Mouse (Mus musculus) megakaryocyte-erythroid progenitor cell, adult 5-6 weeks (primary cell): ENCODE results near the gene Sbp. TPM values are rescaled to one million over a fixed set of nuclear protein-coding genes. Genes with fewer than 3 reads are reported as not detected.

ENCODE experiments used
- ATAC-seq: replicated peaks from 2 replicates; pipeline ENCODE4 v1.8.0; 2016; ENCODE audit warnings: mild to moderate bottlenecking, inconsistent platforms; ENCODE audit not compliant: severe bottlenecking, poor library complexity, low FRiP score, low TSS enrichment
- total RNA-seq, 2 experiments: library from RNA; stranded (forward) in 1 of 2; stranded (reverse) in 1 of 2; fragments of 200-1000, 215-1000 nt in 1 of 2; fragments of >200 nt in 1 of 2; fragmentation: Nextera tagmentation in 1 of 2; gene quantifications; 2 replicates each; pipeline ENCODE4 v1.2.3; 2014 to 2017

Sbp gene
- total RNA-seq, 2 experiments from 2014 or later, result not detected

DNA sequence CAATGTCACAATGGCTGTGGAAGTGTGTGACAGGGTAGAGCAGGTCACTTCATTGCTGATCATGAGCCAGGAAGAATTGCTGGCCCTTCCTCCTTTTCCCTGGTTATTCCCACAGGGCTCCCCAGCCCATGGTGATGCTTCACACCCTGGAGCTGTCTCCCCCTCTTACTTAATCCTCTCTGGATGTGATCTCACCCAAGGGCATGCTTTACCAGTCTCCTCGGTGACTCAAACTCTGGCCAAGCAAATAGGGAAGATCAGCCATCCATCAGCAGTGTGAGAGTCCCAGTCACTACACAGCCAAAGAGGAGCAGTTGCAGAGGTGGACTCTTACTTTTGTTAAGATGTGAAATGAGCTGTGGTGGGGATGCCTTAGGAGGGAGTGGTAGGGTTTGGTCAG is 43.5 kb downstream of the Sbp start:
- no peak for ATAC-seq

DNA sequence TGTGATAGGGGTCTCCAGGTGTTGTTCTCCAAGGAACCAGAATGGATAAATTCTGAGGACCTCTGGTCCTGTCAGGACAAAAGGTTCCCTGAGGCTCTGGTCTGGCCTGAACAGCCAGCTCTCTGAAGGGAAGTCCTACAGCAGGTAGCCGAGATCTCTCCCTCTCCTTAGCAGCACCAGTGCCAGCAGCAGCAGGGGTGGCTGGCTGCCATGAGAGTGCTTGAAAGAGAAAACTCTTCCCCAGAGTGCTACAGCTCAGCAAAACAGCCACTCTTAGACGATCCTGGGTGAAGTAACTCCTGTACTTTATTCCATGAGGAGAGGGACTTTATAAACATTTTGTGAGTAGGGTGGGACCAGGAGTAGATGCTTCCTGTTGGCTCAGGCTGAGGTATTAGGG is 48.3 kb downstream of the Sbp start:
- no peak for ATAC-seq

GRCm38 (mm10) chr17:23992789-23993553 is 51.5 kb downstream of the Sbp start:
- ATAC-seq, result no peak

DNA sequence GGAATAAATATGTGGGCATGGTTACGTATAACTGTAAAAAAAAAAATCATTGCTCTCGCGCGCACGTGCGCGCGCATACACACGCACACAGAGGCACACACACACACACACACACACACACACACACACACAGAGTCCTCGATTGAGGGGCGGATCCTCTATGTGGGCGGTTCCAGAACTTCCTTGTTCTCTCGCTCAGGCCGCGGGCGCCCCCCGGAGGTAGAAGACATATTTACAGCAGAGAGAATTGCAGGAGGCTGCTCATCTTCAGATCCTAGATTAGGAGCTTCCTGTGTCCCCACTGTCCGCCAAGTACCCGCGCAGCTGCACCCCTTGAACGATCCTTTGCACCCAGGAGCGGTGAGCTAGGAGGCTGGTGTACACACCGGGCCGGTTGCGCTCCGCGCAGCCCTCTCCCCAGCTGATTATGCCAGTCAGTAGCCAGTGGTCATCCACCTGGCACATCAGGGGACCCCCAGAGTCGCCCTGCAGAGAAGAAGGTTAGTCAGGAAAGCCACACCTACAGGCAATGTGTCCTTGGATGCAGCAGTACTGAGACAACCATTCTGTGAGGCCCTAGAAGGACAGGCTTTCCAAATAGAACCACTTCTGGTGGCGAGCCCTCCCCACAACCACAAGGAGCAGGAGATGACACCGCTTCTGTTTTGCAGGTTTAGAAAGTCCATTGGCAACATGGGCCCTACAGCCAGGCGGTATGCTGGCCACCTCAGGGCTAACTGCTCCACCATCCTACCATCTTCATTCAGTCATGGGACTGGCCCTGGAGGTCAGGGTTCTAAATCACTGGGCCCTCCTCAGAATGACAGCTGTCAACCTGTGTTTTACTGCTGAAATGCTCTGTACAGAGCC is 52.3 kb downstream of the Sbp start:
- ATAC-seq, result peak; percentile 83

DNA sequence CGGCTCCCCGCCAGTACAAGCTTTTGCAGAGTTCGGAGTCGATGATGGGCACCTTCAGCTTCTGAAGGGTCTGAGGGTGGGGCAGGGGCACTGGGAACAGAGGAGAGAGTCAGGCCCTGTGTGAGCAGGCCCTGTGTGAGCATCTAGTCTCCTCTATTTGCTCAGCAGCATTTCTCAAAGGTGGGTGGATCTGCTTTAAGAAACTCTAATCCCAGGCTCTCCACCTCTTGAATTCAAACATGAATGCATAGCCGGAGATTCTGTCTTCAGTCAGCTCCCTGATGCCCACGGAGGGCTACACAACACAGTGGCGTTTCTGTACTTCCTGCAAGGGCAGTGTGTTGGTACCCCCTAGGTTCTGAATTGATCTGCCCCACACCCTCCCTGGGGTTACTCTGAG is 53.2 kb downstream of the Sbp start:
- ATAC-seq, result no peak

Other genes with a start within 250 kb of the Sbp start
- gene 1520401A03Rik, start 218.9 kb upstream of the Sbp start, total RNA-seq (2014; fragmentation: Nextera tagmentation), result not detected in 2 replicates
- not detected in 2 replicates for gene 1520401A03Rik, start 218.9 kb upstream of the Sbp start, total RNA-seq (2017)
- gene Pkmyt1, start 215.3 kb upstream of the Sbp start, total RNA-seq (2014; fragmentation: Nextera tagmentation), result 40.3 and 43.8 TPM in 2 replicates
- 8.1 and 10.6 TPM in 2 replicates for gene Pkmyt1, start 215.3 kb upstream of the Sbp start, total RNA-seq (2017)
- 7.2 and 13.3 TPM in 2 replicates for gene Paqr4, start 200.8 kb upstream of the Sbp start, total RNA-seq (2014; fragmentation: Nextera tagmentation)
- gene Paqr4, start 200.8 kb upstream of the Sbp start, total RNA-seq (2017), result 6.2 and 11.6 TPM in 2 replicates
- gene Kremen2, start 195.8 kb upstream of the Sbp start, total RNA-seq (2014; fragmentation: Nextera tagmentation), result 0.52 TPM in 1 of 2 replicates, not detected in the other
- not detected in 2 replicates for gene Kremen2, start 195.8 kb upstream of the Sbp start, total RNA-seq (2017)
- gene Flywch1, start 170.1 kb upstream of the Sbp start, total RNA-seq (2014; fragmentation: Nextera tagmentation), result 7.6 and 11.7 TPM in 2 replicates
- 12.5 and 15.4 TPM in 2 replicates for gene Flywch1, start 170.1 kb upstream of the Sbp start, total RNA-seq (2017)
- 3.1 and 5.6 TPM in 2 replicates for gene Flywch2, start 155.6 kb upstream of the Sbp start, total RNA-seq (2014; fragmentation: Nextera tagmentation)
- gene Flywch2, start 155.6 kb upstream of the Sbp start, total RNA-seq (2017), result not detected in 2 replicates
- 699 and 735 TPM in 2 replicates for gene Srrm2, start 151.1 kb upstream of the Sbp start, total RNA-seq (2014; fragmentation: Nextera tagmentation)
- gene Srrm2, start 151.1 kb upstream of the Sbp start, total RNA-seq (2017), result 134 and 162 TPM in 2 replicates
- gene Elob, start 112.5 kb upstream of the Sbp start, total RNA-seq (2014; fragmentation: Nextera tagmentation), result 466 and 512 TPM in 2 replicates
- 101 and 114 TPM in 2 replicates for gene Elob, start 112.5 kb upstream of the Sbp start, total RNA-seq (2017)
- gene Prss33, start 105.6 kb upstream of the Sbp start, total RNA-seq (2014; fragmentation: Nextera tagmentation), result not detected in 2 replicates
- not detected in 2 replicates for gene Prss33, start 105.6 kb upstream of the Sbp start, total RNA-seq (2017)
- not detected in 2 replicates for gene Prss32, start 97.8 kb upstream of the Sbp start, total RNA-seq (2014; fragmentation: Nextera tagmentation)
- gene Prss32, start 97.8 kb upstream of the Sbp start, total RNA-seq (2017), result not detected in 2 replicates
- gene Prss41, start 97.5 kb upstream of the Sbp start, total RNA-seq (2014; fragmentation: Nextera tagmentation), result not detected in 2 replicates
- 0.88 TPM in 1 of 2 replicates, not detected in the other for gene Prss41, start 97.5 kb upstream of the Sbp start, total RNA-seq (2017)
- not detected in 2 replicates for gene Prss21, start 73.6 kb upstream of the Sbp start, total RNA-seq (2014; fragmentation: Nextera tagmentation)
- gene Prss21, start 73.6 kb upstream of the Sbp start, total RNA-seq (2017), result not detected in 2 replicates
- not detected in 2 replicates for gene Dcpp1, start 60.8 kb upstream of the Sbp start, total RNA-seq (2014; fragmentation: Nextera tagmentation)
- not detected in 2 replicates for gene Dcpp1, start 60.8 kb upstream of the Sbp start, total RNA-seq (2017)
- not detected in 2 replicates for gene Dcpp2, start 60.8 kb upstream of the Sbp start, total RNA-seq (2014; fragmentation: Nextera tagmentation)
- not detected in 2 replicates for gene Dcpp2, start 60.8 kb upstream of the Sbp start, total RNA-seq (2017)
- gene Dcpp3, start 24.2 kb upstream of the Sbp start, total RNA-seq (2014; fragmentation: Nextera tagmentation), result not detected in 2 replicates
- not detected in 2 replicates for gene Dcpp3, start 24.2 kb upstream of the Sbp start, total RNA-seq (2017)
- not detected in 2 replicates for gene Sbpl, start 13.6 kb downstream of the Sbp start, total RNA-seq (2014; fragmentation: Nextera tagmentation)
- gene Sbpl, start 13.6 kb downstream of the Sbp start, total RNA-seq (2017), result not detected in 2 replicates
- gene Prss30, start 38.9 kb downstream of the Sbp start, total RNA-seq (2014; fragmentation: Nextera tagmentation), result not detected in 2 replicates
- gene Prss30, start 38.9 kb downstream of the Sbp start, total RNA-seq (2017), result 1.0 TPM in 1 of 2 replicates, not detected in the other
- gene Prss22, start 56.4 kb downstream of the Sbp start, total RNA-seq (2014; fragmentation: Nextera tagmentation), result not detected in 2 replicates
- not detected in 2 replicates for gene Prss22, start 56.4 kb downstream of the Sbp start, total RNA-seq (2017)
- not detected in 2 replicates for gene Prss27, start 96.5 kb downstream of the Sbp start, total RNA-seq (2014; fragmentation: Nextera tagmentation)
- not detected in 2 replicates for gene Prss27, start 96.5 kb downstream of the Sbp start, total RNA-seq (2017)
- 17.1 and 24.2 TPM in 2 replicates for gene Kctd5, start 131.8 kb downstream of the Sbp start, total RNA-seq (2014; fragmentation: Nextera tagmentation)
- gene Kctd5, start 131.8 kb downstream of the Sbp start, total RNA-seq (2017), result 20.9 and 21.9 TPM in 2 replicates
- 47.0 and 48.0 TPM in 2 replicates for gene Pdpk1, start 209.3 kb downstream of the Sbp start, total RNA-seq (2014; fragmentation: Nextera tagmentation)
- 34.4 and 37.7 TPM in 2 replicates for gene Pdpk1, start 209.3 kb downstream of the Sbp start, total RNA-seq (2017)
- gene Amdhd2, start 222.1 kb downstream of the Sbp start, total RNA-seq (2014; fragmentation: Nextera tagmentation), result 50.8 and 51.8 TPM in 2 replicates
- 13.1 and 19.8 TPM in 2 replicates for gene Amdhd2, start 222.1 kb downstream of the Sbp start, total RNA-seq (2017)
- 222 and 224 TPM in 2 replicates for gene Atp6v0c, start 228.0 kb downstream of the Sbp start, total RNA-seq (2014; fragmentation: Nextera tagmentation)
- 72.2 and 95.8 TPM in 2 replicates for gene Atp6v0c, start 228.0 kb downstream of the Sbp start, total RNA-seq (2017)